Mouse (Mus musculus) ovary, postnatal 10 days (tissue): ENCODE measurements around the gene Kcnj10.

ENCODE experiments used
- DNase-seq: peaks from one replicate; pipeline ENCODE4 v3.0.0; 2022; ENCODE audit warnings: low spot score

Kcnj10 gene

DNA sequence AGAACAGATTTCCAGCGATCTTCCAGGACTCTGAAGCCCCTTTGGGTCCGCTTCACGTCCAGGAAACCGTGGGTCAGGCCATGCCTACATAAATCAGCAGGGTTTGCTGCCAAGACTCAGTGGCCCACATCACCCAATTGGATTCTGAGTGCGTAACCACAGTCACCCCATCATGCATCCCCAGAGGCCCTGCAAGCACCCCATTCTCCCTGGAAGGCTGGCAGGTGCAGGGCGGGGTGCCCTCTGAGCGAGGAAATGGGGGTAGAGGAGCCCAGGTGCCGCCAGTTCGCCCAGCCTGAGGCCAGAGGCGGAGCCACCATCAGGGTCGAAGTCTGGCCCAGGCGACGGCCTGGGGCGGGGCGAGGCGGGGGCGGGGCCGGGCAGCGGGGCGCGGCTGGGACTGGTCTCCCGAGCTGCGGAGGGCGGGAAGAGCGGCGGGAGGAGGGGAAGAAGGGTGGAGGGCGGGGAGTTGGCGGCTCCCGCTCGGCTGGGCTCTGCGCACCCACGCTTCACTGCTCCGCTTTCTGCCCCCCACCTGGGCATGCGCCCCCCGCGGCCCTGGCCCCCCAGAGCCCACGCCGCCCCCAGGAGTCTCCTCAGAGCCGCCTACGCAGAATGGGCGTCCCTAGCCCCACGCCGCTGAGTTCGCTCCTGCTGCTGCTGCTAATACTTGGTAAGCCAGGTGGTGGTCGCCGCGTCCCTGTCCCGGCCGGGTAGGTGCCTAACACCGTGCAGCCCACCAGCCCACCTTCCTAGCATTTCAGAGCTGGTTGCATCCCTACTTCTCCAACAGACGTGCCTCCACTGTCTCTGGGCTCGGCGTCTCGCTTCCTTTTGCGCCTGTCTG lies 28.9 kb upstream of the Kcnj10 start:
- DNase-seq, result peak; percentile 83

GRCm38 (mm10) chr1:172312768-172313561 lies 28.0 kb upstream of the Kcnj10 start:
- no peak for DNase-seq

DNA sequence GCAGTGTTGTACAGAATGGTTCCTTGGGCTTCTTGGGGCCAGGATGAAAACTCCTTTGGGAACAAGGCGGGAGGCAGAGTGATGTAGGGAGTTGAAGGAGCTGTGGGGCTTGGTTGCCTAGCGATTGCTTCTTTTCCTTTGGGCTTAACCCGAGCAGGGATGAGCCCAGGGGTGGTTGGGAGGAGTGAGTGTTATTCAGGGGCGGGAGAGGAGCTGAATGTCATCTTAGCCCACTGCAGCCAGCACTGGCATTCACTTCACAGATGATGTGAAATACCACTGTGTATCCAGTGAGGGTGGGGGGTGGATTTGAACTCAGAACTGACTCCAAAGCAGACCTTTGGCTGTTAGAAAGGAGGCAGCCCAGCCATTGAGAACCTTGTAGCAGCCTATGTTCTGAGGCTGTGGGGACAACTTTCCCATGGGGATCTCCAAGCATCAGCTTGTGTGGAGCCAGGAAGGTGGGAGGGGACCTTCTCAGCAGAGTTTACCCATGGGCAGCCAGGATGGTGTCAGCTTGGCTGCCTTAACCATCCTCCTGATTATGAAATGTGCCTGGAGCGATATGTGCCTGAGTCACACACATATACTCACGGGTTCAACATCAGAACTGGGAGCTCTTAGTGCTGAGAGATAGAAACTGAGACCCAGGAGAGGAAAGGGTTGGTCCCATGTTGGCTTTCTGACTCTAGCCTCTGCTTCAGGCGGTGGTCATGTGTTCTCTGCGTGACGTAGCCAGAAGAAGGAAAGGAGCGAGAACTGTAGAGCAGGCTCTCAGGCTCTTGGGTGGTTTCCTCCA lies 27.2 kb upstream of the Kcnj10 start:
- DNase-seq, result no peak

- DNase-seq, result no peak
These were observed 26.1 kb upstream of the Kcnj10 start for GRCm38 (mm10) chr1:172314911-172315310.

- DNase-seq, result no peak
These were observed 23.6 kb upstream of the Kcnj10 start for GRCm38 (mm10) chr1:172317431-172317830.

- no peak for DNase-seq
These were observed 23.1 kb upstream of the Kcnj10 start for GRCm38 (mm10) chr1:172317946-172318345.

DNA sequence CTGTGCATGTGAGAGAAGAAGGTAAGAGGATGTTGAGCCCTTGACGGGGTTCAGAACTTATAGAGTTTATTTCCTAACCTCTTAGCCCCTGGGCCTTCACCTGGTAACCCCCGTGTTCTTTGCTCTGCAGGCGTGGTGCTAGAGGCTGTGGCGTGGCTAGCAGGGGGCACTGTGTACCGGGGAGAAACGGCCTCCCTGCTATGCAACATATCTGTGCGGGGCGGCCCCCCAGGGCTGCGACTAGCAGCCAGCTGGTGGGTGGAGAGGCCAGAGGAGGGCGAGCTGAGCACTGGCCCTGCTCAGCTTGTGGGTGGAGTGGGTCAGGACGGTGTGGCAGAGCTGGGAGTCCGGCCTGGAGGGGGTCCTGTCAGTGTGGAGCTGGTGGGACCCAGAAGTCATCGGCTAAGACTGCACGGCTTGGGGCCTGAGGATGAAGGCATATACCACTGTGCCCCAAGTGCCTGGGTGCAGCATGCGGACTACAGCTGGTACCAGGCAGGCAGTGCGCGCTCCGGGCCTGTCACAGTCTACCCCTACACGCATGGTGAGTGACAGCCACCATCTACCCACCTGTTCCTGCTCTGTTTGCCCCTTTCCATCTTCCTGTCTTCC lies 22.5 kb upstream of the Kcnj10 start:
- no peak for DNase-seq

DNA sequence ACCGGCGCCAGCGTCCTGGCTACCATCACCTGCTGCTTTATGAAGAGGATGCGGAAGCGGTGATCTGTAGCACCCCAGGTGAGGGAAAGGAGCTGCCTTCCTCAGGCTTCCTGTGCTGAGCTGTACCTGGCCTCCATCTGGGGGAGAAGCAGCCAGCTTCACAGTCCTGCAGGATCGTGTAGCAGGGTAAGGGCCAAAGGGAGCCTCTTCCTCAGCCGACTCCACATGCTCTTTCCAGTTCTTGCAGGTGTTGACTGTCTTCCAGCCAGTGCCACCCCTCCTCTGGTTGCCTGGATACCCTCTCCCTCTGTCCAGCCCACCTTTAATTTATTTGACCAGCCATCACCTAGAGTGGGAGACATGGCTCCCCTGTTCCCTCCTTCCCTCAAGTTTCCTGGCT lies 21.7 kb upstream of the Kcnj10 start:
- DNase-seq, result no peak

DNA sequence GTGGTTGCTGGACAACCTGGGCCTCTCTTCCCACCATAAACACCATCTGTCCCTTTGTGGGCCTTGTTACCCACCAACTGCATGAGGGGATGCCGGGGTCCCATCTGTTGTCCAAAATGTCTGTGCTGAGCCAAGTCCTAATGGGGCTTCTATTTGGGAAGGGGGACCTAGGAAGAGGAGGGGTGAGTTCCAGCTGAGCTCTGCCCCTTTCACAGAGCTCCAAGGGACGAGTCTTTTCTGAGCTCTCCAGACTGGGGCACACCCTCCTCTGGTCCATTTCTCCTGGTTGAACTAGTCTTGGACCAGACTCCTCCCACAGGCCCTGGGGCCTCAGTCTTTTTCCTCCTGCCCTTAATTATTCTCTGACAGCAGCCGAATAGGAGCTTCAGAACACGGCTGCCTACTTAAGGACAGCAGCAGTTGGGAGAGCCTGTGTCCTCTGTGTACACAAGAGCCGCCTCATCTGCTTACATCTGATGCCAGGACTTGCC lies 21.0 kb upstream of the Kcnj10 start:
- no peak for DNase-seq

DNA sequence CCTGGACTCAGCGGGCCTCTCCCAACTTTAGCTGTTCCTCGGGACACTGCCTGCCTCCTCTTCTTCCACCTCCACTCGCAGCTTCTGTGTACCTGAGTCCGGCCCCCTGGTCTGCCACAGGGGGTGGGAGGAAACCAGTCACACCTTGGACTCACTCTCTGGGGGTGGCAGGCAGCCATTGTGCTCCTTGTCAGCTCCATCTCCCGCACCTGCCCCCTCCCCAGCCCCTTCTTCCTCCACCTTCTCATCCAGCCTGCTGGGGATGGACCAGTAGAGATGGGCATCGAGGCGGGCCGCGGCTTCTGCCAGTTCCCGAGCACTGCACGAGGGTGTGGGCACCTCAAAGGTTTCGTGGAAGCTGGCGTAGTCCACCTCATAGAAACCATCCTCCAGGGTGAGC lies 18.3 kb upstream of the Kcnj10 start:
- no peak for DNase-seq

- no peak for DNase-seq
These were observed 17.7 kb upstream of the Kcnj10 start for GRCm38 (mm10) chr1:172323298-172323697.

GRCm38 (mm10) chr1:172323801-172324359 lies 17.1 kb upstream of the Kcnj10 start:
- DNase-seq, result no peak

DNA sequence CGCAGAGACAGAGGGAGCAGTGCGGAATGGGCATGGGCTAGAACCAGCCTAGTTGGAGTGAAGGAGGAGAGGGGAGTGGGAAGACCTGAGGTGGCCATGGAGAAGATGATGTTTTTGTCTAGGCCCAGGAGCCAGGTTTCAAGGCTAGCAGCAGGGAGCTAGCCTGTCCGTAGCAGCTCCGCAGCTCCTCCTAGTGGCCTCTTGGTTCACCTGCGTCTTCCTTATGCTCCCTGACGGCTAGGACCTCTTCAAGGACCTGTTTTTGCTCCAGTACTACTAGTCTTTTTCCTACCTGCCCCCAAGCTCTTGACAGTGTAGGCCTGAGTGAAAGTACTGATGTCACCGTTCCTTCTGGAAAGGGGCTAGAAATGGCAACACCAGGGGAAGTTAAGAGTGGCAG lies 16.3 kb upstream of the Kcnj10 start:
- no peak for DNase-seq

- no peak for DNase-seq
These were observed 15.1 kb upstream of the Kcnj10 start for GRCm38 (mm10) chr1:172325680-172326535.

GRCm38 (mm10) chr1:172326684-172327083 lies 14.3 kb upstream of the Kcnj10 start:
- no peak for DNase-seq

DNA sequence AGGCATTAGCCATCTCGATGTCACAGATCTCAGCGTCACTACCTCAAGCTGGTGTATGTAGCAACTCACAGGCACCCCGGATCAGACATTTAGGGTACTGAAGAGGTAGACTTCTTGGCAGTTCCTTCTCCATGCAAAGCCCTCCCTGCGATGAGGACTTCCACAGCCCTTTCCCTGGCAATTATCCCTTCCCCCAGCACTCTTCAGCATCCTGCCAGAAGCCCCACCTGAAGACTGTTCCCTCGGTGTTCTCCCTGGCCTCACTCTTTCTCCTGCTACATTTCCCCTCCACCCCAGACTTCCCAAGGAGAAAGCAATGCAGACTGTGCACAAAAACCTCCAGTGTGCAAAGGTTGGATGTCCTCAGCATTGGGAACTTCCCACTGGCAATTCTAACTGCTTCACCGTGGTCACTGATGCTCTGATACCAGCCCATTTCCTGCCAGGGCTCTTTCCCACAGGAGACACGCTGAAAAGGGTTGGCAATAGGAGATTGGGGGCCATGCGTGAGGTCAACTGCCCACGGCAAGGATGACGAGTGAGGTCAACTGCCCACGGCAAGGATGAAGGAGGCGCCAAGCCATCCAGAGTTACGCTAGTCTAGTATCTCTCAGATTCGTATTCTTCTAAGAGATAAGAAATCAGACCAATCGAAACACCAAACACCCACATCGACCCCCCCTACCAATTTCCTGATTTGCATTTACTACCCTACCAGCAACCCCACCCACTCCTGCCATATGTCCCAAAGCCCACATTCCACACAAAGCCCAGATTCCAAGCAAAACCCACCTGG lies 13.6 kb upstream of the Kcnj10 start:
- no peak for DNase-seq

GRCm38 (mm10) chr1:172328041-172328440 lies 13.0 kb upstream of the Kcnj10 start:
- DNase-seq, result no peak

DNA sequence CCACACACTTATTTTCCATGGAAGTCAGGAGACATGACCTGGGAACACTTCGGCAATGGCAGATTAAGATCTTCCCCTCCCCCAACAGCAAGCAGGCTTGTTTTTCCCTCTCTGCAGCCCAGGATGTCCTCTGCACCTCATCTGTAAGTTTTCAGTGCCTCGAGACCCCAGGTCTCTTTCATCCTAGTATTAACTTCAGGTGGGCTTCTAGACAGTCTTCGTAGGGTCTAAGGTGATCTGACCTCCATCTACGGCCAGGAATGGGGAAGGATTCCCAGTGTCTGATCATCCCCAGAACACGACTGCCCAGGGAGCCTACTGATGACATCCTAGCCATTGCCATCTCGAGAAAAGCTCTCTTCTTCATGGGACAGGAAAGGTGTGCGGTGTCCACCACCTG lies 12.5 kb upstream of the Kcnj10 start:
- no peak for DNase-seq

DNA sequence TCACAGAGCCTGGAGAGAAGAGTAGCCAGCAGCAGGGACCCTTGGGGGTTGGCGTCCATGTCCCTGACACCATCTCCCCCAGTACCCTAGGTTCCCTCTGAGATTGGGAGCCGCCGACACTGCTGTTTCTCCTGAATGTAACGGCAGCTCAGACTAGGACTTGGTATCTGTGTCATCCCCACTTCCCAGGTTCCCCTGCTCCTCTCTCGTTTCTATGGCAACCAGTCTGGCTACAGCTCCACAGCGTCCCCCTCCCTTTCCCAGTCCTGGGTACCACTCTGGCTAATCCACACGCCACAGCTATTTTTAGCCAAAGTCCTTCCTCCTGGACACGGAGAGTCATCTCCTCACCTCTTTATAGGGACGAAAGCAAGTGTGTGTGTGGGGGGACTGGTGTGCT lies 11.9 kb upstream of the Kcnj10 start, which contains the start of gene Kcnj9:
Gene Kcnj9 (minus strand): TSS at position 188 of the 400 bp plus-strand sequence.
- no peak for DNase-seq

DNA sequence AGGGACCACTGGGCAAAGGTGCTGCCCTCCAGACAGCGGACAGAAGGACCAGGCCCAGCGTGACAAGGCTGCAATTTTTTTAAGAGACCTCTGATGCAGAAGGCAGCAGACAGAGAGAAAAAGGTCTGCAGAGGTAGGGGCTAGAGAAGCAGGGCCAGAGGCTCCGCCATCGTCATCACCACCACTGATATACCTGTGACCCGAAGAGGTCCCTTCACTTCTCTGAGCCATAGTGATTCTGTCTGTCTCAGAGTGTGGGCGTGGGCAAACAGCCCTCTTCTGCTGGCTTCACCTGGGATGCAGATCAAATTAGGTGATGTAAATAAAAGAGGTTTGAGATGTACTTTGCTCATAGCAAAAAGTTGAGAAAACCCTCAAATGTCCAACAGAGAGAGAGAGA lies 11.4 kb upstream of the Kcnj10 start:
- no peak for DNase-seq
